ENCODE assay signal across 18 mouse cellular contexts in genomic region chr6:134701211-134701602, GRCm38 (mm10).
DNase-seq lines count a peak whose midpoint lies in the region; ATAC-seq and TF ChIP-seq lines count a peak whose summit lies in the region.
"Had no signal": no experiment of that assay in that cellular context is flagged by ENCODE, and none has a peak within 500 bp of the region (broad histone marks: within the 10 kb centered on the region; RNA-seq: fewer than 3 reads in every experiment).

No protein-coding gene starts in this region.

- H3K36me3 ChIP-seq in liver, postnatal 0 days (replicated peaks; ENCODE audit: insufficient read depth, low read length), result no peaks in the 10 kb centered on the region
- no peaks in the 10 kb centered on the region for H3K36me3 ChIP-seq in liver, embryonic 12.5 days
- H3K36me3 ChIP-seq: embryonic facial prominence, embryonic 12.5 days; heart, embryonic 12.5 days; hindbrain, embryonic 10.5 days; midbrain, embryonic 13.5 days had no signal

- no peak overlapping the region for H3K9ac ChIP-seq in liver, postnatal 0 days (replicated peaks)
- no peak overlapping the region for H3K9ac ChIP-seq in liver, embryonic 12.5 days
- H3K9ac ChIP-seq: embryonic facial prominence, embryonic 12.5 days; forebrain, postnatal 0 days; heart, embryonic 12.5 days; midbrain, embryonic 13.5 days had no signal

- no peak overlapping the region for H3K4me2 ChIP-seq in liver, postnatal 0 days (ENCODE audit: low read depth, low read length)
- H3K4me2 ChIP-seq in liver, embryonic 12.5 days, result no peak overlapping the region
- H3K4me2 ChIP-seq: embryonic facial prominence, embryonic 12.5 days; heart, embryonic 12.5 days; midbrain, embryonic 13.5 days had no signal

- DNase-seq in gastrocnemius, adult 2 months, result no peak
- no peak for DNase-seq in gastrocnemius, postnatal 4 days (ENCODE audit: low spot score in 2 of 2)
- DNase-seq in liver, postnatal 0 days, result no peak
- DNase-seq in adrenal gland, postnatal 4 days (ENCODE audit: low spot score in 2 of 2), result no peak
- DNase-seq in urinary bladder, postnatal 4 days (ENCODE audit: low spot score in 2 of 2), result no peak
- DNase-seq: cerebellum, adult 11 months; cerebellum, postnatal 14 days; forebrain, postnatal 0 days; heart, postnatal 10 days had no signal

- no peak overlapping the region for H3K4me3 ChIP-seq in gastrocnemius, adult 2 months
- no peak overlapping the region for H3K4me3 ChIP-seq in liver, postnatal 0 days (ENCODE audit: low read depth, low read length)
- no peak overlapping the region for H3K4me3 ChIP-seq in liver, embryonic 12.5 days
- H3K4me3 ChIP-seq: embryonic facial prominence, embryonic 12.5 days; heart, embryonic 12.5 days; hindbrain, embryonic 10.5 days; layer of hippocampus, adult 2 months; midbrain, embryonic 13.5 days had no signal

- intact Hi-C loops in gastrocnemius, adult 2 months (cut with DNase I), result no loop called here

- ATAC-seq in liver, postnatal 0 days, result no peak
- no peak for ATAC-seq in liver, embryonic 12.5 days
- peak; percentile 2 for ATAC-seq in activated CD4-positive, CD25-positive, alpha-beta regulatory T cell, adult 4 months
- ATAC-seq in megakaryocyte, adult 5-6 weeks (ENCODE audit: poor library complexity, severe bottlenecking), result peak; percentile 20
- ATAC-seq: hindbrain, postnatal 0 days; midbrain, embryonic 13.5 days had no signal

- TF ChIP-seq CTCF in gastrocnemius, adult 2 months (IDR thresholded peaks at IDR 0.05), result no peak
- TF ChIP-seq CTCF in liver, postnatal 0 days (IDR thresholded peaks at IDR 0.05; ENCODE audit: low read depth), result no peak

- TF ChIP-seq EP300 in liver, postnatal 0 days (IDR thresholded peaks at IDR 0.05; ENCODE audit: low read depth), result no peak

- peaks cover 27% of the 10 kb centered on the region for H3K4me1 ChIP-seq in liver, postnatal 0 days (ENCODE audit: insufficient read depth)
- peaks cover 16% of the 10 kb centered on the region for H3K4me1 ChIP-seq in liver, embryonic 12.5 days
- H3K4me1 ChIP-seq: embryonic facial prominence, embryonic 12.5 days had no signal

- WGBS in liver, postnatal 0 days (ENCODE audit: insufficient replicate concordance), result 69% methylated on average over 6 of the region's 6 CpGs
- WGBS in liver, embryonic 12.5 days (ENCODE audit: insufficient replicate concordance), result 71% methylated on average over 6 of the region's 6 CpGs

- H3K27me3 ChIP-seq in liver, postnatal 0 days (ENCODE audit: insufficient read depth, low read length), result no peaks in the 10 kb centered on the region
- no peaks in the 10 kb centered on the region for H3K27me3 ChIP-seq in liver, embryonic 12.5 days (replicated peaks)
- H3K27me3 ChIP-seq: embryonic facial prominence, embryonic 12.5 days; heart, embryonic 12.5 days; midbrain, embryonic 13.5 days had no signal

- peak overlapping the region; percentile 13; the same call in 1 of the 2 replicates for H3K27ac ChIP-seq in gastrocnemius, adult 2 months
- H3K27ac ChIP-seq in liver, postnatal 0 days (ENCODE audit: low read depth), result peak overlapping the region; percentile 85
- H3K27ac ChIP-seq in liver, embryonic 12.5 days, result no peak overlapping the region
- H3K27ac ChIP-seq: embryonic facial prominence, embryonic 12.5 days; hindbrain, embryonic 10.5 days; hindbrain, postnatal 0 days; layer of hippocampus, adult 2 months; midbrain, embryonic 13.5 days had no signal

- no peaks in the 10 kb centered on the region for H3K9me3 ChIP-seq in liver, postnatal 0 days (ENCODE audit: low read length)
- no peaks in the 10 kb centered on the region for H3K9me3 ChIP-seq in liver, embryonic 12.5 days (replicated peaks)
- H3K9me3 ChIP-seq: embryonic facial prominence, embryonic 12.5 days; heart, embryonic 12.5 days; hindbrain, embryonic 10.5 days; midbrain, embryonic 13.5 days had no signal

Comparison
In these comparisons a context has a peak if more than half of its experiments do, and no peak if none do; other contexts are left out.
1. ATAC-seq: peak in activated CD4-positive, CD25-positive, alpha-beta regulatory T cell, adult 4 months (single experiment) and megakaryocyte, adult 5-6 weeks (single experiment); none in liver, postnatal 0 days (single experiment) and liver, embryonic 12.5 days (single experiment).